20 mouse cellular contexts compared by ENCODE assay signal in genomic region chr8:53994208-53994607, GRCm38 (mm10).
A peak's percentile ranks its signal among the peaks of the same experiment; 100 is the strongest.
DNase-seq lines count a peak whose midpoint lies in the region; ATAC-seq and TF ChIP-seq lines count a peak whose summit lies in the region.
"Had no signal": no experiment of that assay in that cellular context is flagged by ENCODE, and none has a peak within 500 bp of the region (broad histone marks: within the 10 kb centered on the region; RNA-seq: fewer than 3 reads in every experiment).

No protein-coding gene starts in this region.

- no peak for TF ChIP-seq RAD21 in CH12.LX (IDR thresholded peaks at IDR 0.05; ENCODE audit: low read depth, low read length)

- H3K9ac ChIP-seq in CH12.LX (ENCODE audit: insufficient read depth, low read depth): no peak overlapping the region
- no peak overlapping the region for H3K9ac ChIP-seq in kidney, embryonic 14.5 days (ENCODE audit: low read depth, low read length)
- H3K9ac ChIP-seq: embryonic facial prominence, embryonic 12.5 days; forebrain, embryonic 15.5 days; heart, embryonic 15.5 days; hindbrain, embryonic 14.5 days; intestine, embryonic 15.5 days had no signal

- no peak overlapping the region for H3K27ac ChIP-seq in CH12.LX (ENCODE audit: insufficient read depth, low read depth)
- H3K27ac ChIP-seq in bone marrow macrophage, adult 2 months (ENCODE audit: insufficient read depth, low read depth, low read length): peak overlapping the region; percentile 47; the same call in 1 of the 2 replicates
- no peak overlapping the region for H3K27ac ChIP-seq in kidney, embryonic 14.5 days (ENCODE audit: low read depth, low read length)
- H3K27ac ChIP-seq: embryonic facial prominence, embryonic 12.5 days; forebrain, embryonic 15.5 days; heart, adult 2 months; heart, embryonic 15.5 days; hindbrain, embryonic 10.5 days; hindbrain, embryonic 14.5 days; intestine, embryonic 15.5 days had no signal

- dilution Hi-C loops in CH12.LX (cut with MboI; ENCODE audit: extremely low pct_ligation_motif_present, extremely low pct_unique_long_range_greater_than_20kb, low sequenced_read_pairs): no loop called here

- H3K9me3 ChIP-seq in CH12.LX (replicated peaks; ENCODE audit: low read length): no peaks in the 10 kb centered on the region
- no peaks in the 10 kb centered on the region; the same call in 1 of the 2 replicates for H3K9me3 ChIP-seq in kidney, embryonic 14.5 days (ENCODE audit: control insufficient read depth, low read length)
- H3K9me3 ChIP-seq: embryonic facial prominence, embryonic 12.5 days; forebrain, embryonic 15.5 days; heart, embryonic 15.5 days; intestine, embryonic 15.5 days had no signal

- TF ChIP-seq EP300 in CH12.LX (IDR thresholded peaks at IDR 0.05; ENCODE audit: low read length): peak; percentile 44

- H3K36me3 ChIP-seq in CH12.LX (replicated peaks in 1 of 2; ENCODE audit: control insufficient read depth in 1 of 2, insufficient read depth in 1 of 2, low read length in 1 of 2): no peaks in the 10 kb centered on the region
- no peaks in the 10 kb centered on the region for H3K36me3 ChIP-seq in splenic B cell, adult 2 months (ENCODE audit: control insufficient read depth, insufficient read depth, low read length, poor library complexity, severe bottlenecking)
- no peaks in the 10 kb centered on the region for H3K36me3 ChIP-seq in kidney, embryonic 14.5 days (ENCODE audit: control insufficient read depth, insufficient read depth, low read length)
- H3K36me3 ChIP-seq: embryonic facial prominence, embryonic 12.5 days; forebrain, embryonic 15.5 days; heart, embryonic 15.5 days; hindbrain, embryonic 10.5 days; intestine, embryonic 15.5 days had no signal

- H3K27me3 ChIP-seq in CH12.LX (replicated peaks): no peaks in the 10 kb centered on the region
- H3K27me3 ChIP-seq in splenic B cell, adult 2 months (ENCODE audit: control insufficient read depth, insufficient read depth, low read length, poor library complexity, severe bottlenecking): no peaks in the 10 kb centered on the region
- no peaks in the 10 kb centered on the region for H3K27me3 ChIP-seq in kidney, embryonic 14.5 days (ENCODE audit: control insufficient read depth, insufficient read depth, low read length)
- H3K27me3 ChIP-seq: embryonic facial prominence, embryonic 12.5 days; forebrain, embryonic 15.5 days; heart, embryonic 15.5 days; intestine, embryonic 15.5 days had no signal

- TF ChIP-seq POLR2A in CH12.LX (IDR thresholded peaks at IDR 0.05; ENCODE audit: low read depth, low read length): no peak
- TF ChIP-seq POLR2A in bone marrow macrophage, adult 2 months (IDR thresholded peaks at IDR 0.05; ENCODE audit: borderline replicate concordance, low read depth, low read length): no peak

- H3K4me1 ChIP-seq in CH12.LX (ENCODE audit: control insufficient read depth in 1 of 2, insufficient read depth in 2 of 2): peaks cover 0 to 10% of the 10 kb centered on the region in 2 experiments; a peak in 2 of 4 replicates
- H3K4me1 ChIP-seq in bone marrow macrophage, adult 2 months (ENCODE audit: control insufficient read depth, insufficient read depth, low read length): peaks cover 5% of the 10 kb centered on the region
- H3K4me1 ChIP-seq in kidney, embryonic 14.5 days (ENCODE audit: control insufficient read depth, insufficient read depth, low read length): no peaks in the 10 kb centered on the region
- H3K4me1 ChIP-seq: embryonic facial prominence, embryonic 12.5 days; forebrain, embryonic 15.5 days; heart, embryonic 15.5 days; hindbrain, embryonic 10.5 days; intestine, embryonic 15.5 days had no signal

- DNase-seq in CH12.LX (ENCODE audit: extremely low read depth): peak; percentile 20
- peak; percentile 41 for DNase-seq in splenic B cell, adult 2 months (ENCODE audit: low read depth, low spot score)
- DNase-seq in testis, postnatal 10 days (ENCODE audit: low spot score): no peak
- DNase-seq in lung, postnatal 36 days: no peak
- DNase-seq: adrenal gland, postnatal 25 days; cerebellum, adult 2 months; cerebellum, postnatal 10 days; heart, adult 2 months; heart, postnatal 14 days had no signal

- in situ Hi-C loops in CH12.LX (cut with MboI; ENCODE audit: low pct_ligation_motif_present, low pct_unique_long_range_greater_than_20kb, low sequenced_read_pairs): no loop called here

- no peaks in the 10 kb centered on the region for H3K79me2 ChIP-seq in CH12.LX (replicated peaks; ENCODE audit: control insufficient read depth, extremely low read depth, insufficient read depth, poor library complexity, severe bottlenecking)

- 94% methylated on average over 3 of the region's 3 CpGs for WGBS in kidney, embryonic 14.5 days

- no peak overlapping the region for H3K4me3 ChIP-seq in CH12.LX (replicated peaks in 1 of 3; ENCODE audit: low read depth in 2 of 3, low read length in 2 of 3, poor library complexity in 1 of 3)
- no peak overlapping the region for H3K4me3 ChIP-seq in bone marrow macrophage, adult 2 months (ENCODE audit: insufficient read depth, low read length)
- no peak overlapping the region for H3K4me3 ChIP-seq in kidney, embryonic 14.5 days (ENCODE audit: low read length)
- H3K4me3 ChIP-seq: embryonic facial prominence, embryonic 12.5 days; forebrain, embryonic 15.5 days; heart, adult 2 months; heart, embryonic 15.5 days; hindbrain, embryonic 10.5 days; intestine, embryonic 15.5 days had no signal

- ATAC-seq in megakaryocyte, adult 5-6 weeks (ENCODE audit: poor library complexity, severe bottlenecking): peak; percentile 98
- no peak for ATAC-seq in kidney, embryonic 14.5 days (ENCODE audit: low FRiP score, low TSS enrichment)
- ATAC-seq: activated CD4-positive, CD25-positive, alpha-beta regulatory T cell, adult 4 months; forebrain, embryonic 15.5 days; intestine, embryonic 15.5 days had no signal

- no peak for TF ChIP-seq CTCF in CH12.LX (conservative IDR thresholded peaks at IDR 0.05 in 1 of 2, IDR thresholded peaks at IDR 0.05 in 1 of 2; ENCODE audit: low read depth in 2 of 2, low read length in 2 of 2)
- TF ChIP-seq CTCF in bone marrow macrophage, adult 2 months (IDR thresholded peaks at IDR 0.05; ENCODE audit: low read depth, low read length): no peak

- H3K4me2 ChIP-seq in CH12.LX (ENCODE audit: insufficient read depth, low read depth, poor library complexity, severe bottlenecking): no peak overlapping the region
- H3K4me2 ChIP-seq in kidney, embryonic 14.5 days (replicated peaks; ENCODE audit: low read depth, low read length): no peak overlapping the region
- H3K4me2 ChIP-seq: embryonic facial prominence, embryonic 12.5 days; forebrain, embryonic 15.5 days; heart, embryonic 11.5 days; heart, embryonic 15.5 days; hindbrain, embryonic 14.5 days; intestine, embryonic 15.5 days had no signal

TF ChIP-seq in CH12.LX, 34 proteins besides CTCF, POLR2A, EP300 and RAD21:
- TF ChIP-seq ZNF384 (IDR thresholded peaks at IDR 0.05; ENCODE audit: low read depth, low read length) (peak; percentile 82), IRF4 (IDR thresholded peaks at IDR 0.05; ENCODE audit: low read depth, low read length) (0 out of 2 replicates have a peak, but pooled peaks have one; percentile 11), MAZ (IDR thresholded peaks at IDR 0.05; ENCODE audit: low read depth, low read length) (no peak), RCOR1 (conservative IDR thresholded peaks at IDR 0.05; ENCODE audit: low read depth, low read length) (no peak)

Comparison
In these comparisons a context has a peak if more than half of its experiments do, and no peak if none do; other contexts are left out.
1. DNase-seq: peak in CH12.LX (single experiment) and splenic B cell, adult 2 months (single experiment); none in testis, postnatal 10 days (single experiment) and lung, postnatal 36 days (single experiment).